Mouse (Mus musculus): ENCODE measurements around the gene Vmn1r73.

The Vmn1r73 gene

DNA sequence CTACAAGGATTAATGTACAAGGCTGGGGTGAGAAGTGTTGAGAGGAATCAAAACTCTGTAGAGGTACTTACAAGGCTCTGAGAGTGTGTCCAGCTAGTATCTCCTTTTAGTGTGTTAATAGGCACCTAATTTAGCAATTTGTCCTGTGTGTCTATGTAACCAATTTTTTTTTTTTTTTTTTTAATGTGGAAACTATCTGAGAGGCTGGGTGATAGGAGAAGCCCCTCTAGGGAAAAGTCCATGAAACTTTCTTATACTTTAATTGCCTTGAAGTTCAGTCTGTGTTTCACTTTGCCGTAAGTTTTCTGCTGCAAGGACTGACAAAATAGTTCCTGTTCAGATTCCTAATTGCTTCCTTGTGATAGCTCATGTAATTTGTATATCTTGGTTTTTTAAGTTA is at the start of gene Vmn1r73:
Gene Vmn1r73 (plus strand): TSS at position 301 of the 400 bp plus-strand sequence.
- DNase-seq (ENCODE audit: low spot score in 2 of 2), result no peak
